Mouse (Mus musculus) telencephalon, adult 2 months (tissue): Measurements from ENCODE around the gene P2rx7.
A peak's percentile ranks its signal among the peaks of the same experiment; 100 is the strongest.
"Not testable (repeated sequence)": the region's sequence is repeated elsewhere in the genome, so short reads cannot be mapped to it uniquely, and the experiment has no call there.

Experiments used
- DNase-seq: peaks from one replicate; pipeline ENCODE4 v3.0.0-alpha.2; 2011; ENCODE audit warnings: low read depth, low spot score

Gene P2rx7

DNA sequence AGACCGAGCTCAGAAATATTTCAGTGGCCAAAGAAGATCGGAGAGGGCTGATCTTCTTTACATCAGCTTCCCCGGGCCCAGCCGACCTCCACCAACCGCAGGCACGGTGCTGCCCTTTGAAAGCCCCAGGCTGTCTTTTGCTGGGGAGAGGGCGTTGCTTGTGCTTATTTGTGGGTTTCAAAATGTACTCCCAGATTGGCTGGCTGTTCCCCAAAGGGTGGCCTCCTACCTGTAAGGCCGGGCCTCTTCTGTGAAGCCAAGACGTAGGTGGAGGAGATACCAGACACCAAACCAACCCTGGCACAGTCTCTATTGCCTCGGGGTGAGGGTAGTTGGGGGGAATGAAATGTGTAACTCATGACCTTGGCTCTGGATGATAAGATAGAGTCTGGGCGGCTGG, 2.3 kb downstream of the P2rx7 start:
- DNase-seq: no peak

DNA sequence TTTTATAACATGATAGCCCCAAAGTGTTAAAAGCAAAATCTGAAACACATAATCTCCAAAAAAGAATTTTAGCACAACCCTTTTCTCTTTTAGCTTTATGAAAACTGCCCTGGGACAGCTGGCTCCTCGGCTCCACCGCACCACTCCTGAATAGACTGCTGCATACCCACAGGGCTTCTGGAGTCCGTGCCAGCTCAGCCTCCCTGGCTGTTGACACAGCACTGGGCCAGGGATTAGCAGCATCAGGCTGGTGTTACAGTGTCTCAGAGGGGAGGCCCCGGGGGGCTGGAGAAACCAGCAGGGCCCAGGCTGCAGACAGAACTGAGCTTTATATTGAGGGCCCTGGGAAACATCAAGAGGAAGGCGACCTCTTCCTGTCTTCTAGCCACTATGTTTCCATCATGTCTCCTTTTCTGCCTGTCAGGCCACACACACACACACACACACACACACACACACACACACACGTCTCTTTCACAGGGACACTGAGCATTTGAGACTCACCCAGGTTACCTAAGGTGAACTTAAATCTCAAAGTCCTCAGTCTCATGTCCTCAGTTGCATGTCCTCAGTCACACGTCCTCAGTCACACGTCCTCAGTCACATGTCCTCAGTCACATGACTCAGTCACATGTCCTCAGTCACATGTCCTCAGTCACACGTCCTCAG, 3.7 kb downstream of the P2rx7 start:
- no peak for DNase-seq

DNA sequence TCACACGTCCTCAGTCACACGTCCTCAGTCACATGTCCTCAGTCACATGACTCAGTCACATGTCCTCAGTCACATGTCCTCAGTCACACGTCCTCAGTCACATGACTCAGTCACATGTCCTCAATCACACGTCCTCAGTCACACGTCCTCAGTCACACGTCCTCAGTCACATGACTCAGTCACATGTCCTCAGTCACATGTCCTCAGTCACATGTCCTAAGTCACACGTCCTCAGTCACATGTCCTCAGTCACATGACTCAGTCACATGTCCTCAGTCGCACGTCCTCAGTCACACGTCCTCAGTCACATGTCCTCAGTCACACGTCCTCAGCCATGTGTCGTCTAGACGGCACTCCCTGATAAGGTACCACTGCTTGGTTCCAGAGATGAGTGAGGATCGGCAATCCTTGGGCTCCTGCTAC, 4.3 kb downstream of the P2rx7 start:
- not testable (repeated sequence) for DNase-seq

DNA sequence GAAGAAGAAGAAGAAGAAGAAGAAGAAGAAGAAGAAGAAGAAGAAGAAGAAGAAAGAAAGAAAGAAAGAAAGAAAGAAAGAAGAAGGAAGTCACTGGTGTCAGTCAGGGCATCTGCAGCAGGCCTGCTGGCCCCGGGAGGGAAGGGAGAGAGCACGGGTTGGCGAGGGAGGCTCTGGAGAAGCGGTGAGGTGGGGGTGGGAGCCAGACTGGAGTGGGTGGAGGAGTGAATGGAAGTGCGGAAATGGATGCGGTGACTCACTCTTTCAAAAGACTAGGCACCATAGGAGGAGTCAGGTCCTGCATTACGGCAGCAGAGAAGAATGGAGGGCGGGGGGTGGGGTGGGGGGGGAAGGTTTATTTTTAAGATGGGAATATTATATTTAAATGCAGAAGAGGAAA, 5.6 kb downstream of the P2rx7 start:
- peak; percentile 93 for DNase-seq

DNA sequence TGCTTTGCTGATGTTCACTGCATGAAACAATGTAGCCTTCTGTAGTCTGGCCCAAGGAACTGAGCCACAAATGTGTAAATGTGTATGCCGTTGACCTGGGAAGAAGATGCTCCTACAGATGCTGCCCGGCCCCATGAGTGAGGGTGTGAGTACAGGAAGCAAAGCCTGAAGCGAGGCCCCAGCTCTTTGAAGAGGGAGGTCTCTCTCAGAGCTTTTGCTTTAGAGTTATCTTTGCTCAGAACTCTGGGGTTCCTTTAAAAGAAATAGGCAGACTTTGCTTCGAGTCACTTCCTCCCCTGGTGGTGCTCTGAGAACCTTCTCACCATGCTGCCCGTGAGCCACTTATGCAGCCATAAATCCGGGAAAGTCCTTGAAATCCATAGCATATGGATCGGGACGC, 6.4 kb downstream of the P2rx7 start:
- no peak for DNase-seq

DNA sequence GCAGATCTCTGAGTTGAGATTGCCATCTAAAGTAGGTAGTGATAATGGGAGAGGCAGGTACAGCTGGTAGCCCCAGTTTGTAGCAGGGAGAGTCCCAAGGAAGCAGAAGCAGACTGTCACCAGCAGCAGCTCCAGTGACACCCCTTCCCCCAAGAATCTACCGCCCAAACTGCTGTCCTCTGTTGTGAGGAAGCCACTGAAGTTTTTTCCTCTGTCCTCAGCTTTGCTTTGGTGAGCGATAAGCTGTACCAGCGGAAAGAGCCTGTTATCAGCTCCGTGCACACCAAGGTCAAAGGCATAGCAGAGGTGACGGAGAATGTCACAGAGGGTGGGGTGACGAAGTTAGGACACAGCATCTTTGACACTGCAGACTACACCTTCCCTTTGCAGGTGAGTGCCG, 8.8 kb downstream of the P2rx7 start:
- no peak for DNase-seq

DNA sequence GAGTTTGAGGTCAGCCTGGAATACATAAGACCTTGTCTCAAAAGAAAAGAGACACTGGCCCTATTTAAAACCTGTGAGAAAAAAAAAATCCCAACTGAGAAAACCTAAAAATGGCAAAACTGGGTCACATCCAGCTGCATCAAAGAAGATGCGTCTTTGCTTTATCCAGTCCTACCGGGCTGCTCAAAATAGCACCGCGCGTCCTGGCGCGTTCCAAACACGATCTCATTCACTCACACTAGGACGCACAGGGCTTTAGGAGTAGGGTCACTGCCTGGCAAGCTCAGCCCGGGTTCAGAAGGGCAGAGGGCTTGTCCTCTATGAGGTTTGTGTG, 9.4 kb downstream of the P2rx7 start:
- peak; percentile 75 for DNase-seq

DNA sequence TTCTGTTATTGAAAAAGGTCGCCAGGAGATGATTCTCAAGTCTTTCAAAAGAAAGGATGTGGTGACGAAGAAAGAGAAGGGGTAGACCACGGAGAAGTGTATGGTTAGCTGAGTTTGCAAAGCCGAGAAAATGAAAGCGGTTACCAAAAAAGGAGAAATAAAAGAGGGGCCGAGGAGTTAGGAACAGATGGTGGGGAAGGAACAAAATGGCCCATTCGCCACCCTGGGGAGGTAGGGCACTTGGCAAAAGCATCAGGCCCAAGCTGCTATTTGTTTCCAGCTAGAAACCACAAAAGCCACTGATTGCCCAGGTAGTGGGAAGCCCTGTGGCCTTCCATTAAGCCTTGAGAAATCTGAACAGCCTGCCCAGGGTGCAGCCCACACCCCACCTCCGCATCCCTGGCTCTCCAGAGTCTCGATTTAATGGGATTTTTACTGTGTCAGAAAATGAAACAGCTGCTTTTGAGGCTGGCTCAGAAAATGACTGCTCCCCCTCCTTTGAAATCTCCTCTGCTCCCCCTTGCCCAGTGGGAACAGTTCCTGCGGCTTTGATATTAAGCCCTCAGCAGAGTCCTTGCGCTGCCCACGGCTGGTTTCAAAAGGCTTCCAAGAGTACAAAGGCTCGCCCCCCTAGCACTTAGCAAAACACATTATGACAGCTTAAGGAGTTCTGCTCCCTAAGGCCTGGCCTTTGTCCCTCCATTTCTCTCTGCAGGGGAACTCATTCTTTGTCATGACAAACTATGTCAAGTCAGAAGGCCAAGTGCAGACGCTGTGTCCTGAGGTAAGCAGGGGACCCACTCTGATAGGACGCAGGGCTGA, 9.9 kb downstream of the P2rx7 start:
- peak; percentile 73 for DNase-seq

DNA sequence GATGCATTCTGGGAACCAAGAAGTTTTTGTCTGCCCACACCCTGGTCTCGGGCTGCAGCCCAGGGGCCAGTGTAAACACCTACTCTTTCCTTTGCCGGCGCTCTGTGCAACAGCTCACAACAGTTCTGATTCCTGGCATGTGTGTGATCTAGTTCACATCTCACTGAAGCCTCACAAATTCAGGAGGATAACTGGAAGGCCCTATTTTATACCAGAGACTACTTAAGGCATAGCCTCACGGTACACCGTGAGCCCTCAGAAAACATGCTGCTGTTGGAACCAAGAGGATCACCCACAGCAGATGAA, 10.5 kb downstream of the P2rx7 start:
- DNase-seq: no peak

DNA sequence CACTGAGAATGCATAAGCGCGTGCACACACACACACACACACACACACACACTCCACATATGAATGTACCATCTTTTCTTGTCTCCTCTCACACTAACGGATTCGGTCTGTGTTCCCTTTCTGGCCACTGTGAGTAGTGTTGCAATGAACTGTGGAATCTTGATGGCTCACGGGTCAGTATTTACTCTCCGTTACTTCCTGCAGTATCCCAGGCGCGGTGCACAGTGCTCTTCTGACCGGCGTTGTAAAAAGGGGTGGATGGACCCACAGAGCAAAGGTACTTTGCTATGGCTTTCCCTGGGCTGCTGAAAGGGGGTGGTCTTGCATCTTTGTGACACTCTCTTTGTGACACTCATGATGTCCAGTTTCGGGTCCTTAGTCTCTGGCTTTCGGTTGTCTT, 13.1 kb downstream of the P2rx7 start:
- no peak for DNase-seq

DNA sequence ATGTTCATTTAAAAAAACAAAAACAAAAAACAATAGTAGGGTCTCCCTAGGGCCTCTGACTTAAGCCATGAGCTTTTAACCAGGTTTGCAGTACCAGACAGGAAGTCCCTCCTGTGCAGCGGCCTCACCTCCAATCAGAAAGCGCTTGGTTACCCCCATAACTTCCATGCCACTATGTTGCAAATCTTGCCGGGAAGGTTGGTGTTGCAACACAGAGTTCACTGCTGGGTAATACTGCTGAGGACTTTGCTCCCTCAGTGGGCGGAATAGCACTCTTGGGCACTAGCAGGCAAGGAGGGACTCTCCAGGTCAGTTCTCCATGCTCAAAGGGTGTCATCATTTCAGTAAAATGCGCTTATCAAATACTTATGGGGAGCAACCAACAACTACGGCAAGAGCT, 18.8 kb downstream of the P2rx7 start:
- no peak for DNase-seq

DNA sequence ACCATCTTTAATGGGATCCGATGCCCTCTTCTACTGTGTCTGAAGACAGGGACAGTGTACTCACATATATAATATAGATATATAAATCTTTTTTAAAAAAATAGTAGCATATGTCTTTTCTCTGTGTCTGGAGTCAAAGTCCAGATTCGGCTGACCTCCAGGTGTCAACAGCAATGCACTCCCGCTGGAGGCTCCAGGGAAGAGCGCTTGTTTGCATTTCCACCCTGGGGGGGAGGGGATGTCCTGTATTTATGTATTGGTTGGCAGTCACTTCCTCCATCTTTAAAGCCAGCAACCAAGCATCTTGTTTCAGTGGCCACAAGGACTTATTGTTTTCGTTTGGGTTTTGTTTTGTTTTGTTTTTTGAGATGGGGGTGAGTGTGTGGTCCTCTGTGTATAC, 21.3 kb downstream of the P2rx7 start:
- no peak for DNase-seq

DNA sequence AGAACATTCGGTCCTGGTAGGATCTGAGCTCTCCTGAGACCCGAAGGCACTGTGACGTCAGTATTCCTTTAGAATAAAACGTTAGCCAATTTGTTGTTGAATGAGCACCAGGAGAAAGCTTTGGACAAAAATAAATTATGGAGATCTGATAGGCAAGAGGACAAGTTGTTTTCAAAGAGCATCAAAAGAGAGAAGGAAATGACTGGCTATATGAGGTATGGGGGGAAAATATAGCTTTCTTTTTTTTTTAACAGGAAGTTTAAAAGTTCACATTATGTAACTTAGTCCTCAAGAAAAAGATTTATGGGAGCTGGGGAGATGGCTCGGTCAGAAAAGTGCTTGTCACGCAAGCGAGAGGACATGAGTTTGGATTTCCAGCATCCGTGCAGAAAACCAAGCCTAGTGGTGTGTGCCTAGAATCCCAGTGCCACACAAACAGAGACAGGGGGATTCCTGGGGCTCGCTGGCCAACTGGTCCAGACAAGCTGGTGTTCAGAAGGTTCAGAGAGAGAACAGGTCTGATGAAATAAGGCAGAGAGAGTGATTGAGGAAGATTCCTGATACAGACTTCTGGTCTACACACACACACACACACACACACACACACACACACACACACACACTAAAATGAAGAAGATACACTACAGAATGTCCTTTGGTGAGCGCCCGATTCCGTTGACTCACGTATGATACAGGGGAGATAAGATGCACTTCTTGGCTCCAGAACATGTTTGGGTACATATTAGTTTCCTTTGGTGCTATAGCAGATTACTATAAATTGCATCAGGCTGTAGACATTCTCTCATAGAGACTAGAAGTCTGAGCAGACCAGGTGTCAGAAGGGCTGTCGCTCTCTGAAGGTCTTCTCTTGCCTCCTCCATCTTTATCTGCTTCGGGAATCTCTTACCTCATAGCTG, 25.5 kb downstream of the P2rx7 start:
- no peak for DNase-seq

DNA sequence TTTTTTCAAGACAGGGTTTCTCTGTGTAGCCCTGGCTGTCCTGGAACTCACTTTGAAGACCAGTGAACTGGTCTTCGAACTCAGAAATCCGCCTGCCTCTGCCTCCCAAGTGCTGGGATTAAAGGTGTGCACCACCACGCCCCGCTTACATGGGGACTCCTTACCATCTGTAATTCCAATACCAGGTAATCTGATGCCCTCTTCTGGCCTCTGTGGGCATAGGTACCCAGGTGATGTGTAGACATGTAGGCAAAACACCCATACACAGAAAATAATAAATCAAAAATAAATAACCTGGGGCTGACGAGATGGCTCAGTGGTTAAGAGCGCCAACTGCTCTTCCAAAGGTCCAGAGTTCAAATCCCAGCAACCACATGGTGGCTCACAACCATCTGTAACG, 27.9 kb downstream of the P2rx7 start:
- DNase-seq: not testable (repeated sequence)

DNA sequence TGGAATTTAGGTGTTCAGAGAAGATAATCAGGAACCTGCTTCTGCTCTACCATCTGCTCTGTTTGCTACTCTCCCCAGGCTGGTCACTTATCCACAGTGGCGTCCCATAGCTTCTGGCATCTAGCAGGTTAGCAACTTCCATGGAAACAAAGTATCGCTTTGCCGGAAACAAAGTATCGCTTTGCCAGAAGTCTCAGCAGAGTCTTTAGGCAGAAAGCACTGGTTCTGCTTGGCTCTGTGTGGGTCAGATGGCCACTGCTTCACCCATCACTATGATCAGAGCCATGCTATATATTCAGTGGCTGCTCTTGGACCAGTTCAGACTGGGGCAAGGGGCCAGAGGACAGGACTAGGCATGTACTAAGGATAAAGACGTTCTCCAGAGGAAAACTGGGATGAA, 28.6 kb downstream of the P2rx7 start:
- no peak for DNase-seq

DNA sequence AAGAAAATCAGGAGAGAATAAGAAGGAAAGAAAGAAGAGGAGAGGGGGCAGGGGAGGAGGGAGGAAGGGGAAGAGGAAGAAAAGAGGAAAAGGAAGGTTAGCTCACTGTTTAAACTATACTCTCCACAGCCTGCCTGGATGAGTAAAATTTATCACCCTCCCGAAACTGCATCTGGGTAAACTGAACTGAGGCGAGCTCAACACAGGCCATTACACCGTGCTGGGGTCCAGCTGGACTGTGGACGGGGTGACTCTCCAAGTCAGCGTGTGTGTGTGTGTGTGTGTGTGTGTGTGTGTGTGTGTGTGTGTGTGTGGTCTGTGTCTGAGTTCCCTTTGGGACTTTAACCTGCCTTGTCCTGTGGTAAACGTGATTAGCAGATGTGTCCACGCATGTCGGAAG, 32.3 kb downstream of the P2rx7 start:
- no peak for DNase-seq

DNA sequence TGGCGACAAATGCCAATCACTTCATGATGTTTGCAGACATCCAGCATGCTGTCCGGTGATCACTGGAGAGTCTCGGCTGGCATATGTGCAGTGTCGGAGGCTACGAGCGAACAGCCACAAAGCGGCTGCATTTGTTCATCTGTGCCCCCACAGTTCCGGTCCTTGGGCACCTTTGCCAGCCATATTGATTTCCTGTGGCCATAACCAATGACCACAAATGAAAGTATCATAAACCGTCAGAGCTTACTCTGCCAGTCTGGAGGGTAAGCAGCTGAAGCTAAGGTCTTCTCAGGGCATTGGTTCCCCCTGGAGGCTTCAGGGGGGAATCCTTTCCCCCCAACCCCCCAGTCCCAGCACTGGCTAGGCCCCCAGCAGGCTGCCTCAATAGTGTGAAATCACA, 34.3 kb downstream of the P2rx7 start:
- DNase-seq: no peak

DNA sequence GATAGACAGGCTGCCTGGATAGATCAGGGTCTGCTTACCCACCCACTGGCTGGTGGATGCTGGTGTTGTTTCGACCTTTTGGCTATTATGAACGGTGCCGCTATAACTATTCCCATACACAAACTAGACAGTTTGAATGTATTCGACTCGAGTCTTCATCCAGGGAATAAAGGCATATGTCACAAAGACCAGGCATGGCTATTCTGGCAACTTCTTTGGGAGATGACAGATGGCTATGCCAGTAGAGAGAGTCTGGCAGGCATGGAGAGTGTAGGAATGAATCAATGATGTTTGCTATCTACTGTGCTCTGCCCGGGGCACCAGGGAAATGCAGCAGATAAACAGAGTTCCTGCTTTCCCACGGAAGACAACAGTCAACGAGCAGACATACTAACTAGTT, 36.2 kb downstream of the P2rx7 start:
- no peak for DNase-seq

DNA sequence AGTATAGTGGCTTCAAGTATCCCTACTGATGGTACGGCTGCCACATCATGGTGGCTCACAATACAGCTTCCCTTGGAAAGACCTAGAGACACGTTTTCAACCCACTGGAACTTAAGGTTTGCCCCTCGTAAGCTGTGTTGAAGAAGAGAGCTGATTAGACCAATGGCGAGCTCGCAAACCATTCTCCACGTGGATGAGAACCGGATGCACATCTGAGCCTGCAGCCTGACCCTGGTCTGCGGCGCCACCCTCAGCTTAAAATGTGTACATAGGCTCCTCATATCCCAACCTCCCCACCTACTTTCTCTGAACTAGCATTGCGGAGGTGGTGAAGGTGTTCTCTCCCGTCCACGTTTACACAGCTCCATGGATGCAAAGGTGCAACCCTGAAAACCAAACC, 37.6 kb downstream of the P2rx7 start:
- DNase-seq: no peak

DNA sequence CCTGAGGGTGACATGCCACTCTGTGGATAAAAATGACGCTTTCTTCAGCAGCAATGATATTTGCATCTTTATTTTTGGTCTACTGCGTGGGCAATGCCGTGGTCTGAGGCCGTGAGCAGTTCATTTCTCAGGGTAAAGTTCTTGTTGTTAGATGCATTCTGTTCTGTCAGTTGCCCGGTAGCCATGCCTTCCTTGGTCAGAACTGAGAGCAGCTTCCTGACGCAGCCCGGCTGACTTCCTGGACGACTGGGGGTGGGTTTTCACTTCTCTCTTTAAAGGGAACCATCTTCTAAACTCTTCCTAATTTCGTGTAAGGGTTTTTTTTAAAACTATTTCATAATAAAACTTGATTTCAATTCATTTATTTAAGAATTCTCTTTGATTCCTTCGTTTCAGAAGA, 40.2 kb downstream of the P2rx7 start:
- DNase-seq: no peak

DNA sequence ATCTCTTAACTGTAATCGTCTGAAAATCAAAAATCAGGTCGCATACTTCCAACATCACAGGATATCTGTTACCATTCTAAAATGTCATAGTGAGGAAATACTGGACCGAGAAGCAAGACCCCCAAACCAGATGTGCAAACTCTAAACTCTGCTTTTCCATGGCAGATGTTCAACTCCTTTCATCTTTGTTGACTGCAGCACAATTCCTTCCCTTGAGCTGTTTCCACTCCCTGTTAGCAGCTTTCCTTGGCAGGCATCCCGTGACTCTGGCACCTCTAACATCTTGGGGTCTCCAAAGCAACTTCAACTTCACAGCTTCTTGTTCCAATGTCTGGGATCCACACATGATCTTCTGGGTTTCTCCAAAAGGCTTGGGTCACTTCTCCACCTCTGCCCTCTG, 43.7 kb downstream of the P2rx7 start:
- no peak for DNase-seq

DNA sequence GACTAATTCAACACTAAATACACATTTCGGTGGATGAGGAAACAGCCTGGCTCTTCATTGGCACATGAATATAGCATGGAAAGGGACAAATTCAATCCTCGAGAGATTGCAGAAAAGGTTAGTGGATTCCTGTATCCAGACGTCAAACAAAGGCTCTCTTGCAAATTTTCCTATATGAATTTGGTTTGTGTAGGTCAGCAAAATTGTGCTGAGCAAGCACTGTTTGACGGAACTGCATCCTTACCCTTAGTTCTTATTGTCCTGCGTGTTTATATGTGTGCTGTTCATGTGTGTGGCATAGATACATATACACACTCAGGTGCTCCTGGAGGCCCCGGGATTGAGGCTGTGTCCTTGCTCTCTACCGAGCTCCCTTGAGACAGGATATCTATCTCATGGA, 45.4 kb downstream of the P2rx7 start:
- DNase-seq: no peak

DNA sequence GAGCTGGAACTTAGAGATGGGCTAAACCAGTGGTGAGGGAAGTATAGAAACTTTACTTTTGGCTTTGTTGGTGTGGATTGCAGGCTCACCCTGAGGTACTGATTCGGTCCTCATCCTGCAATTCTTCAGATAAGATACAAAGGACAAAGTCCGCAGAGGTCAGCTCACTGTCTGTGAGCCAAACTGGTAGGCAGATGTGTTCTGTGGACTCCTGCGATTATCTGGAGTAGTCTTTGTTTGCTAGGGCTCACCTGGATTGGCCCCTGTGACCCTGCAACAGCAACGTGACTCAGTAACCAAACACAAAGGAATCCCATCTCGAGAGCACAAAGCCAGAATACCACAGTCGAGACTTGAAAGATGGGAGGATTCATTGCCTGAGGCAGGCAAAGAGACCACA, 46.8 kb downstream of the P2rx7 start:
- no peak for DNase-seq
